Mouse (Mus musculus) ovary, postnatal 14 days (tissue): ENCODE measurements at regions not wholly inside any gene's neighbourhood (a gene's known extent, or its start where the extent isn't known, plus 50 kb on each side); places are given as distances from the start of the nearest gene placed in this dataset.

Experiments
- DNase-seq: peaks from one replicate; pipeline ENCODE4 v3.0.0; 2022; ENCODE audit warnings: low spot score

- DNase-seq: no peak
Measured at GRCm38 (mm10) chr5:45925879-45926410, 68.5 kb upstream of the Lcorl start.

- no peak for DNase-seq
Measured at GRCm38 (mm10) chr5:45923907-45924594, 66.6 kb upstream of the Lcorl start.
